Mouse (Mus musculus) adrenal gland, postnatal 25 days (tissue): ENCODE data around the gene Ppp1r14a. TPM values are rescaled to one million over a fixed set of nuclear protein-coding genes. Genes with fewer than 3 reads are reported as not detected.

Experiments
- DNase-seq: peaks from one replicate; pipeline ENCODE4 v3.0.0; 2021; ENCODE audit warnings: mixed read lengths
- long read RNA-seq: library from polyadenylated mRNA; stranded (forward); transcript quantifications from one replicate; pipeline ENCODE4 v2.0.0, GENCODE M21; 2021
- total RNA-seq: library from RNA; stranded (reverse); gene quantifications from 2 replicates; pipeline ENCODE4 v1.2.3, GENCODE M21; 2021

Gene Ppp1r14a
- total RNA-seq, result 5.5 and 6.7 TPM in 2 replicates
- long read RNA-seq, partial matches to known transcripts, result 0 of 3 reads
- long read RNA-seq, other reads (novel, unspliced or antisense), result 1 of 3 reads

- DNase-seq, result peak; percentile 69
Measured at GRCm38 (mm10) chr7:29288942-29289638, at the start of gene Ppp1r14a. Gene Ppp1r14a, plus strand, starts transcription at chr7:29289308.

GRCm38 (mm10) chr7:29244732-29245416 is 44.2 kb upstream of the Ppp1r14a start:
- DNase-seq, result peak; percentile 44

GRCm38 (mm10) chr7:29246015-29246414 is 43.1 kb upstream of the Ppp1r14a start:
- DNase-seq, result no peak

GRCm38 (mm10) chr7:29246619-29247313 is 42.3 kb upstream of the Ppp1r14a start:
- no peak for DNase-seq

GRCm38 (mm10) chr7:29247314-29247700 is 41.8 kb upstream of the Ppp1r14a start:
- DNase-seq, result peak; percentile 84

- peak; percentile 10 for DNase-seq
Measured at GRCm38 (mm10) chr7:29247706-29248105, 41.4 kb upstream of the Ppp1r14a start.

- DNase-seq, result peak; percentile 46
Measured at GRCm38 (mm10) chr7:29248261-29248841, 40.8 kb upstream of the Ppp1r14a start, which contains the start of gene 2200002D01Rik. Gene 2200002D01Rik, minus strand, starts transcription at chr7:29248466.

- no peak for DNase-seq
Measured at GRCm38 (mm10) chr7:29251166-29251565, 37.9 kb upstream of the Ppp1r14a start.

- DNase-seq, result no peak
Measured at GRCm38 (mm10) chr7:29253842-29254241, 35.3 kb upstream of the Ppp1r14a start.

- DNase-seq, result no peak
Measured at GRCm38 (mm10) chr7:29255875-29256274, 33.2 kb upstream of the Ppp1r14a start.

- DNase-seq, result peak; percentile 22
Measured at GRCm38 (mm10) chr7:29257368-29257767, 31.7 kb upstream of the Ppp1r14a start.

- no peak for DNase-seq
Measured at GRCm38 (mm10) chr7:29259781-29260730, 29.1 kb upstream of the Ppp1r14a start.

- no peak for DNase-seq
Measured at GRCm38 (mm10) chr7:29262151-29262550, 27.0 kb upstream of the Ppp1r14a start.

- DNase-seq, result no peak
Measured at GRCm38 (mm10) chr7:29263831-29264230, 25.3 kb upstream of the Ppp1r14a start.

- no peak for DNase-seq
Measured at GRCm38 (mm10) chr7:29265636-29266035, 23.5 kb upstream of the Ppp1r14a start.

GRCm38 (mm10) chr7:29266931-29267330 is 22.2 kb upstream of the Ppp1r14a start:
- no peak for DNase-seq

GRCm38 (mm10) chr7:29270445-29270844 is 18.7 kb upstream of the Ppp1r14a start:
- DNase-seq, result no peak

GRCm38 (mm10) chr7:29271687-29272465 is 17.2 kb upstream of the Ppp1r14a start:
- DNase-seq, result no peak

- DNase-seq, result no peak
Measured at GRCm38 (mm10) chr7:29276715-29277114, 12.4 kb upstream of the Ppp1r14a start.

GRCm38 (mm10) chr7:29277510-29277909 is 11.6 kb upstream of the Ppp1r14a start:
- DNase-seq, result no peak
